Mouse (Mus musculus): Measurements from ENCODE around the gene Sox8. TPM values are rescaled to one million over a fixed set of nuclear protein-coding genes. Genes with fewer than 3 reads are reported as not detected.

The Sox8 gene
- total RNA-seq, 2 experiments from 2014 or later, result 0.17 TPM; not detected in 1

DNA sequence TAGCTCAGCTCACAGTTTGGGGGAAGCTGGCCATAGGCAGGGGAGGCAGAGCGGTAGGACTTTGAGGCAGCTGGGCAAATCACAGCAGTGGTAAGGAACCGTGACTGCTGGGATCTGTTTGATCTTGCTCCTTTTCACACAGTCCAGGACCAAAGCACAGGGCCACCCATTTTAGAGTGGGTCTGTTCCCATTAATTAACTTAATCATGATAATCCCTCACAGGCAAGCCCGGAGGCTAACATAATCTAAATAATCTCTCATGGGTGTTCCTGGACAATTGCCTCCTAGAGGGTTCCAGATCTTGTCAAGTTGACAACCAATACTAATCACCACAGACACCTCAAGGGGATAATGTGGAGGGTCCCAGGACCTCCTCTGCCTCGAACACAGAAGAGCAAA, 10.9 kb downstream of the Sox8 start:
- ATAC-seq (replicated peaks; ENCODE audit: low FRiP score, poor library complexity, severe bottlenecking), result no peak

DNA sequence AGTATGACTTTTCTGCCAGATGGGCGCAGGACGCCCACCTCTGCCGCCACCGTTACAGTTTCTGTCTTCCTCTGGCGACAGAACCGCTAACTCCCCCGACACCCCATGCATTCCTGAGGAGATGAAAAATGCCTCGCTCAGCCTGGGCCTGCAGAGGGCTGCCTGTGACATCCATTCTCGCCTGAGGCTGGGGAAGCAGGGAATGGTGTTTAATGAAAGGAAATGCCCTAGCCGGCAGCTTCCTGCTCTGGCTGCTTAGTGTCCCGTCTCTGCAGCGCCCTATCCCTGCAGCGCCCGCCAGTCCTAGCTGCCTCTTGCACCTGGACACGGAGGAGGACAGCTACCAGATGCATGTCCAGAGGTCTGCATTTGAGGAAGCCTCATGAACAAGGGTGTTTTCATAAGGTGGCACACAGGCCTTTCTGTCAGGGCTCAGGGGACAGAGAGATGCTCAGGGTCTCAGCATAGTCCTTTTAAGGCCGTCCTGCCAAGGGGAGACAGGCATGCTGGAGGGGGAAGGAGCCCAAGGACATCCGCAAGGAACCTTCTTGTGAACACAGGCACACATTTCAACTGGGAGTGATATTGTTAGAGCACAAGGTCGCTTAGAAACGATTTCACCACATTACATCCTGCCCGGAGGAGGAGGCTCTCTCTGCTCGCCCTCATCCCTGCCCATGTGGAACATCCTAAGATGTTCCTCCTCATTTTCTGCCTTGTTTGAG, 13.7 kb downstream of the Sox8 start:
- ATAC-seq (replicated peaks; ENCODE audit: low FRiP score, poor library complexity, severe bottlenecking), result no peak

DNA sequence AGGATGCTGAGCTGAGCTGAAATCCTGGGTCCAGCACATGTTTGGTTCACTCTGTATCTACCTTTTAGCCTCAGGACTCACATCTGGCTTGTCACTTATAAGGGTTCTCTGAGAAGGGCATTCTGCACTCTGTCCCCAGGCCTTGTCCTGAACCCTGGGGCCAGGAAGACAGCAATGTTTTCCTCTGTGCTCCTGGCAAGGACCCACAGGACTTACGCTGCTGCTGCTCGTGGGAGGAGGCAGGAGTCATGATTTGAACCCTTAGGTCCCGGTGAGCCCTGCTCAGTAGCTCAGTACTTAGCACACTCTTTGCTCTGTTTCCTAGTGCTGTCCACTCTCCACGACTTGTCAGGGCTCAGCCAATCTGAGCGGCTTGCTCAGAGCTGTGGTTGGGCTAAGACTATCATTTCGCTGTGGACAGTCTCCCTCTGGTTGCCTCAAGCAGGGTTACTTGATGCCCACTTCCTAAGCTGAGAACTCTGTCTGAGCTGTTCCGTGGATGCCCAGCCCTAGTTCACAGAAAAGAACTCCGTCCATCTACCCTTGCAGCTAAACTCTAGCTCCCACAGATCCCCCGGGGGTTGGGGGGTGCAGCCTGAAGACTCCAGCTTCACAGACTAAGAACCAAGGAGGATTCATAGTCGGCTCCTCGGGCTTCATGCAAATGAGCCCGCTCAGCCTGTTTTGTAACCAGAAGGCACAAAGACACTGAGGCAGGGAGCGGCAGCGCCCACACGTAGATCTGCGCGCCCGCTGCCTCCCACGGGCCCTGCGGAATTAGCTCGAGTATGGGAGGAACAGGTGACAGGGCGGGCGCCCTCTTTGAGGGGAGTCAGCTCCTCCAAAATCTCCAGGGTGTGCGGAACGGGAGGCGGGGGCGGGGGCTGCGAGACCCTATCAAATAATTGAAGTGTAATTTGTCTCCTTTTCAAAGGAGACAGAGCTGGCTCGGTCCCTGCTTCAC, 14.5 kb downstream of the Sox8 start:
- no peak for ATAC-seq (replicated peaks; ENCODE audit: low FRiP score, poor library complexity, severe bottlenecking)

DNA sequence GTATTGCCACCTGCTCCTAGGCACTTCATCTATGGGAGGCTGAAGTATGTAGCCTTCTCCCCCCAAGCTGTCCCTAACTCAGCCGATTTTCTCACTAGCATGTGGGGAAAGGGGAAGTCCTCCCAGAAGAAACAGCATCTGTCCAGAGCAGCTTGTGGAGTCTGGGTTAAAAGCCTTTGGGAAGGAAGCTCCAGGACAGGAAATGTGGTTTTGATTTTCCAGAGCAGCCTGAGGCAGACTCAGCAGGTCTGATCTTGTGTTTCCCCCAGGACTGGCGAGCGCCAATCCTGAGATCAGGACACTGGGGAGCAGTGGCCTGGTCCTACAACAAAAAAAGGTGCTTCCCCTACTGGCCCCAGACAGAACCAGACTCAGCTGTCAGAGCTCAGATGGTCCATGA, 15.3 kb downstream of the Sox8 start:
- ATAC-seq (replicated peaks; ENCODE audit: low FRiP score, poor library complexity, severe bottlenecking), result no peak

DNA sequence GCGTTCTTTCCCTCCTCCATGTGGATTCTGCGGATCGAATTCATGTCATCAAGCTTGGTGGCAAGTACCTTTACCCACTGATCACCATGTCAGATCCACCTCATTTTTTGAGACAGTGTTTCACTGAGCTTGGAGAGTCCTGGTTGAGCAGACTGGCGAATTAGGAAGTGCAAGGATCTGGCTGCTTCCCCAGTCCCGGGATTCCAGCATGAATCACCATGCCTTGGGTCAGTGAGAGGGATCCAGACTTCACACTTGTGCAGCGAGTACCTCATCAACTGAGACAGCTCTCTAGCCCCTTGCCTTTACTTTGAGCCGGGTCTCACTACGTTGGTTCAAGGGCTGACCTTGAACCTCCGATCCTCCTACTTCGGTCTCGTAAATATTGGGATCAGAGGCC, 19.2 kb downstream of the Sox8 start:
- no peak for ATAC-seq (replicated peaks; ENCODE audit: low FRiP score, poor library complexity, severe bottlenecking)

DNA sequence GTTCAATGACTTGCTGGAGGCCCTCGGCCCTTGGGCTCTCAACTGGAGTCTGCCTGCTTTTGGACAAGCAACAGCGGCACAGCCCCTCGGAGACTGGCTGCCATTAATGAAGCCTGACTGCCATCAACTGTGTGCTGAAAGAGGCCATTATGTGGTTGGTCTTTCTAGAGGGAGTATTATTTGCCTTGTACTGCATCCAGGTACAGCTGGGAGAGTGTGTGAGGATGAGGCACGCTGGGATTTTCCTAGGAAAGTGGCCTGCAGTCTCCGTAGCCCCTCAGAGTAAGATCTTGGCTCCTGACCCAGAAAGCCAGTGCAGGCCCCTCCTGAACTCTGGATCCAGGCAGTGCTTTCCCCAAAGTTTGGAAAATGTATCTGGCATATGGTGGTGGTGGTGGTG, 20.5 kb downstream of the Sox8 start:
- no peak for ATAC-seq (replicated peaks; ENCODE audit: low FRiP score, poor library complexity, severe bottlenecking)

DNA sequence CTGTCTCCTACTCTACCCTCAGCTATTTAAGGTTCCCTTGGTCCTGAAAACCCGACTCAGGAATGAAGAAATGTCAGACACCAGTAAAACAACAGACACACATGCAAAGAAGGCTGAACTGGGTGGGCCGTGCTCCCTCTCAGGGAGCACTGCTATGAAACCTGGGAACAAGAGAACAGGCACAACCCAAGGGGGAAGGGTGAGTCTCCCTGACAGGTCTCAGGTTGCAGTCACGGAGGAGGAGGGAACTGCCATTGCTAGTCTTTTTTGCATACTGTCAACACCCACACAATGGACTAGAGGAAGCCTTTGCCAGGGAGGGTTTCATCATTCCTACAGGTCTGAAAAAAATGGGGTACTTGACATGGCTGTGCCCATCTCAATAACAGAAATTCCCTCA, 23.5 kb downstream of the Sox8 start:
- no peak for ATAC-seq (replicated peaks; ENCODE audit: low FRiP score, poor library complexity, severe bottlenecking)

DNA sequence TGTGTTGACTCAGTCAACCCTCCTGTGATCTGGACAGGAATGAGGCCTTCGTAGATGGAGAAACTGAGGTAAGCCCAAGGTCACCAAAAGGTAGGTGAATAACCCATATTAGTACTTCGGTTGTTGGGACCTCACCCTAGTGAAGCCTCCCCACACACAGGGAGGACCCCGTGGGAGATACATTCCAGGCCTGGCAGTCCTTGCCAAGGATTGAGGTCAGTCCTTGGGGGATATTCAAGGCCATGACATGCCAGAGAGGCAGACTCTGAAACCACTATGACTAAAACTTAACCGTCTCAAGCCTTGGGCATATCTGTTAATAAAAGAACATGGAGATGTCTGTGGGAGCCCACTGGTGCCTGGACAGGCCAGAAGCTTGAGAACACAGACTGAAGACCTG, 28.7 kb downstream of the Sox8 start:
- no peak for ATAC-seq (replicated peaks; ENCODE audit: low FRiP score, poor library complexity, severe bottlenecking)

DNA sequence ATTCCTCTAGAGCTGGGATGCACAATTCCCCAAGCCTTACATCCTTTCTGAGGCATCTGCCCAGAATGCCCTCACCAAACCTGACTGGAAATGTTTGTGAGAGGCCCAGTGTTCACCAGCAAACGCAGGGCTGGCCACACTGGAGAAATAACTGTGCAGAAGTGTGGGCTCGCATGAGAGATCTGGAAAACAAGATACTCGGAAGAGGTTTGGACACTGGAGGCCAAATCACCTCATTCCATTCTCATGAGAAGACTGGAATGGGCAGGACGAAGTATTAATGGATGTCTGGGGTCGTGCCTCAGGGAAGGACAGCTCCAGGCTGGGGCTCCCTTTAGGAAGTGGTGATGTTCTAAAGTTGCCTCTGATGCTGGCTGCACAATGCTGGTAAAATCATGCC, 29.8 kb downstream of the Sox8 start:
- no peak for ATAC-seq (replicated peaks; ENCODE audit: low FRiP score, poor library complexity, severe bottlenecking)

DNA sequence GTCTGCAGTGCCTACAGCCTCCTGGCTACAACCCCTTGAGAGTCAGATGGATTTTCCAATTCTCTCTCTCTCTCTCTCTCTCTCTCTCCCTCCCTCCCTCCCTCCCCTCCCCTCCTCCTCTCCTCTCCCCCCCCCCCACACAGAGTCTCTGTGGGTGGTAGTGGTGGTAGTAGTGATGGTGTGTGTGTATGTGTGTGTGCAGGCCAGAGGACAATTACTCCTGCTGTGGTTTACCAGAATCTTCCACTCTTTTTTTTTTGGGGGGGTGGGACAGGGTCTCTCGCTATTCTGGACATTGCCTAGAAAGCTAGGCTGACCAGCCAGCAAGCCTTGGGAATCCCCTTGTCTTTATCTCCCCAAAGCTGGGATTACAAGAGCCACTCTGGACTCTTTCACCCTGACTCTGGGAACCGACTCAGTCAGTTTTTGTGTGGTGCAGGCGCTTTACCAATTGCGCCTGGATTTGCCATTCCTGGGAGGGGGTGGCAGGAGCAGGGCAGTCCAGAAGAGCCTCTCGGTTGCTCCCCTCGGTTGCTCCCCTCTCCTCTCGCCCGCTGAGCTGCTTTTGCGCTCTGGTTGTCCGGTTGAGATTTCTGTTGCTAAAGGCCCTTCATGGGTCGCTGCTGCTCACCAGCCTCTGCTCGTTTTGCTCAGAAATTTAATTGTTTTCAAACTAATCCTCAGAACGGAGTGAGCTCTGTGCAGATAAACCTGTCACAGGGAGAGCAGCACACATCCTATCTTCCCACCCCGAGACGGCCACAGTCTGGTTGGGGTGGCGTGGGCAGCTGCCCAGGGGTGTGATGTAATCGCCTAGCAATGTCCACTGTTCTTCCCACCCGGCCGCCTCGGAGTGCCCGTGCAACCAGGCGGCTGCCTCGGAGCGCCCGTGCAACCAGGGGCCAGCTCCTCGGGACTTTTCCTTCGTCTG, 31.3 kb downstream of the Sox8 start:
- ATAC-seq (replicated peaks; ENCODE audit: low FRiP score, poor library complexity, severe bottlenecking), result no peak

DNA sequence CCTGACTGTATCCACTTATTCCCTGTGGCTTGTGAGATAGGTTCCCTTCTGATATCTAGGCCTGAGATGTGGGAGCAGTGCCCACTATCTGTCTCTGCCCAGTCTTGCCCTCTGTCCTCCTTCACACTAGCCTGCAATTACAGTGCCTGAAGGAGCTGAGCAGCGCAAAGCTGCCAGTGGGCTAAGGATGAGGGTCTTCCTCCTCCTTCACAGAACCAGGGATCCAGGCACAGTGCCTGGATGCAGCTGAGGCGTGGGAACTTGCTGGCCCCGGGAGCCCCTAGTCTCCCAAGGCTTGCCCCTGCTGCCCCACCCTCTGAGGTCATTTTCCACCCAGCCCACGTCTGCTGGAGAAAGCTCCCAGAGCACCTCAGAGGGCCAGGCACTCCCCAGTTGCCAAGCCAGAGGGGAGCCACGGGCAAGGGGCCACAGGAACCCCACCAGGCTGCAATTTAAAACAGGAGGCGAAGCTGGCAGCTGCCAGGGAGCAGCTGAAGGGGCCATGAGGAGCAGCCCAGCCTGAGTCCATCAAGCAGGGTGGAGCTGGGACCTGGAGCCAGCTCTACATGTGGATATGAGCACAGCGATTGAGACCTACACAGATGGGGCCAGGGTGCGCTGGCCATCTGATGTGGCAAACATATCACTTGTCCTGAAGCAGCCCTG, 40.0 kb downstream of the Sox8 start:
- ATAC-seq (replicated peaks; ENCODE audit: low FRiP score, poor library complexity, severe bottlenecking), result no peak

DNA sequence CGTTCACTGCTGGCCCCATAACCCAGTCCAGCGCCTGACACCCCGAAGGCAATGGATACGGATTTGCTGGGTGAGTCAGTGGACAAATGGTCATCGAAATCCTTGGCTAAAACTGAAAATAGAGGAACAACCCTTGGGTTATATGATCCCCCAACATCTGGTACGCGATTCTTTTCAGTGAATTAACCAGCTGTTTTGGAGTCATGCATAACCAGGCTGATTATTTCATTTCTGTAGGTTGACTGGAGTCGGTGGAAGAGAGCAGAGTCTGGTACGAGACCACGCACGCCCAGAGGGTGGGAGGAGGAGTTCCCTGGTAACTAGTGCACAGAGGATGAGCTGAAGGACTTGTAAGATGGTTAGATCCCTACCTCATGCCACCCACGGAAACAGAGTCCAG, 48.4 kb downstream of the Sox8 start:
- ATAC-seq (replicated peaks; ENCODE audit: low FRiP score, poor library complexity, severe bottlenecking), result no peak

DNA sequence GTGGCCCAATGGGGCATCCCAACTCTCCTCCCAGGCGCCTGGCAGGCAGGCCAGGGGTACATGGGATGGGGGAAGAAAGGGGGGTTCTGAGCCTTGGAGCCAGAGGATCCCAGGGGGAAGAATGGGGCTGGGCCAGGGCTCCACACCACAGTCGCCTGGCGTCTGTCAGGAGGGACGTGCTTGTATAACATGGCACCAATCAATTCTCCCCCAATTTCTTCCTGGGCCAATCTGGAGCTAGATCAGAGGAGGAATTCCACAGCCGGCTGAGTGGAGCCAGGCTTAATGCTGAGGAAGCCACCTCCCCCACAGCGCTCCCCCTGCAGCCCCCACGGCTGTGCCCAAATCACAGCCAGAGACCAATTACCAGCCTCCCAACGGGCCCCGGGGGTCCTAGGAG, 50.0 kb downstream of the Sox8 start:
- ATAC-seq (replicated peaks; ENCODE audit: low FRiP score, poor library complexity, severe bottlenecking), result no peak

DNA sequence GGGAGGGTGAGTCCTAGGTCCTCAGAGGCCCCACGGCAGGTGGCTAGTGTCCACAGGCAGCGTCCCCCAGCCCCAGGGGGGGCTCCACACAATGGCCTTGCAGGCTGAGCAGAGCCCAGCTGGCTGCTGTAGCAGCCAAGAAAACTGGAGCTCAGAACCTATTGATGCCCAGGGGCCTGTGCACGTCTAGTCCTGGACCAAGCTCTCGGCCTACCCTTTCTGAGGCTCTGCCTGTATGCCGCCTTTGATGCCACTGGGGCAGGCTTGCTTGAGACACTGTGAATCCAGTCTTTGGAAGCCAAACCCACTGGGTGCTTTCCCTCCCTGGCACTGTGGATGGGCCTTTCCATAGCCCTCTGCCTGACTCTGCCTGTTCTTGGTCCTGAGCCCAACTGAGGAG, 51.0 kb downstream of the Sox8 start:
- ATAC-seq (replicated peaks; ENCODE audit: low FRiP score, poor library complexity, severe bottlenecking), result no peak

DNA sequence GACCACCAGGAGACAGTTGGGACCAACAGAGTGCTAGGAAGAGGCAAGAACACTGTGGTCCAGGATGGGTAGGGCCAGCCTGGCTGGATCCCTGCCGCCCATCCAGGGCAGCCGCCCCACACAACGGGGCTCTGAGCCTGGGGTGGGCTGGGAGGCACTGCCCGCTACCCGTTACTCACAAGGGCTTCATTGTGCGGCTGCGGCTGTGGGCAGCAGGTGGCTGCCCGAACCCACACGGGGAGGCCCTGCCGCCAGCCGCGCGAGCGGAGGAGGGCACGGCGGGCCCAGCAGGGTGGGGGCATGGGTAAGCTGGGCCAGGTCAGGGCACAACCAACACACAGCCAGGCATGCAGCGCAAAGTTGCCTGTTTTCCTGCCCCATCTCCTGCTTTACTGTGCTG, 52.3 kb downstream of the Sox8 start:
- no peak for ATAC-seq (replicated peaks; ENCODE audit: low FRiP score, poor library complexity, severe bottlenecking)

DNA sequence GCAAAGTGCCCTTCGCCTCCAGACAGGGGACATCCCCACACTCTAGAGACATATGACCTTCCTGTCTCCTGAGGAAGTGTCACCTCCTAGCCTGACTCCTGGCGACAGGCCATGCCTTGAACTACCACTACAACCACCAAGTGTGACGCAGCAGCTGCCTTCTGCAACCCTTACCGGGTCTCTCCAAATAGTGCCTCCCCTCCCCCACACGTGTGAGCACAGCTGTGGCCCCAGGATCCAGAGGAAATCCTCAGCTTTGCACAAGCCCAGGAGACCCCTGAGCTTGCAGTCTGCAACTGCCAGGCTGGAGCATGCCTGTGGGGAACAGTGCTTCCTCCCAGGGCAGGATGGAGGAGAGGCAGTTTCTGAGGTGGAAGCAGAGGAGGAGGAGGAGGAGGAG, 54.2 kb downstream of the Sox8 start:
- ATAC-seq (replicated peaks; ENCODE audit: low FRiP score, poor library complexity, severe bottlenecking), result no peak
